Mouse (Mus musculus): ENCODE data around the gene Slc22a12. TPM values are rescaled to one million over a fixed set of nuclear protein-coding genes. Genes with fewer than 3 reads are reported as not detected.

The Slc22a12 gene
- total RNA-seq (2023): not detected

DNA sequence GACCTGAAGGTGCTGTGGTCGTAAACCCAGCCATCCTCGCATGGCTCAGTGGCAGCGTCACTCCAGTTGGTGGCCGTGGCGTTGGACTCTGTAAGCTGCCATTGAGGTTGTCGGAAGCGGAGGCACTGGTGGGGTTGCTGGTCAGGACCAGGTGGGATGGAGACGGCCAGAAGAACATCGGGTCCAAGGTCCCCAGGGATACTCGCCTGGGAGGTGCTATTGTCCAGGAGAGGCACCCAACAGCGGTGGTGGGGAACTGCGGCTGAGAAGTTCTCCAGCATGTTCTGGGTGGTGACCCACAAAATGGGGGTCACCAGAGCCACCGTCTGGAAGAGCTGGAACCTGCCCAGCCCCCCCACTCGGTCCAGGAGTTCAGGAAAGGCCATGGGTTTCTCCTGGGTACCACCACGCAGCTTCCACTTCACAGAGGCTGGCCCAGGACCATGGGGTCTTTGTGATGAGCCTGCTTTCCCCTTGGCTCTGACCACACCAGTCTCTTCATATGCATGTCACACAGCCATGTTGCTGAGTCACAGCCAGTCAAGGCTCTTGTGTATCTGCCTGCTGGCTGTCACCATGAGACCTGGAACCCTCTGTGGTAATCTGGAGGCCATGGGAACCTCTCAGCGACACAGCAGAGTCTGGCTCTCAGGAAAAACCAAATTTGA is at the start of gene Slc22a12:
Gene Slc22a12 (minus strand): TSS at position 666 of the 668 bp plus-strand sequence.

Other genes starting within 250 kb of the Slc22a12 start
- gene Cdc42bpg, start 236.6 kb downstream of the Slc22a12 start, total RNA-seq (2023): 10 to 100 TPM in 1 of 2 experiments, 1 to 10 TPM in 1; 7.5 to 11.7 TPM
- 10 to 100 TPM; 21.9 to 22.6 TPM for gene Men1, start 208.1 kb downstream of the Slc22a12 start, total RNA-seq (2023)
- gene Map4k2, start 201.9 kb downstream of the Slc22a12 start, total RNA-seq (2023): 100 to 1,000 TPM; 397 to 423 TPM
- 100 to 1,000 TPM; 454 to 459 TPM for gene Sf1, start 179.3 kb downstream of the Slc22a12 start, total RNA-seq (2023)
- 1 to 10 TPM; 3.1 to 4.6 TPM for gene Pygm, start 158.6 kb downstream of the Slc22a12 start, total RNA-seq (2023)
- gene Rasgrp2, start 143.7 kb downstream of the Slc22a12 start, total RNA-seq (2023): 100 to 1,000 TPM; 407 to 413 TPM
- under 1 TPM in 1 of 2 experiments, not detected in 1; 0.40 TPM for gene Nrxn2, start 124.3 kb downstream of the Slc22a12 start, total RNA-seq (2023)

All from neutrophil, adult 83 days (primary cell).